Comparison of ENCODE assay signal across 22 mouse cellular contexts in genomic region chr9:42459736-42460135, GRCm38 (mm10). TPM values are rescaled to one million over a fixed set of nuclear protein-coding genes. Genes with fewer than 3 reads are reported as not detected.
A peak's percentile ranks its signal among the peaks of the same experiment; 100 is the strongest.
DNase-seq lines count a peak whose midpoint lies in the region; ATAC-seq and TF ChIP-seq lines count a peak whose summit lies in the region.
"Had no signal": no experiment of that assay in that cellular context is flagged by ENCODE, and none has a peak within 500 bp of the region (broad histone marks: within the 10 kb centered on the region; RNA-seq: fewer than 3 reads in every experiment).

No protein-coding gene starts in this region.

- peaks cover 45% of the 10 kb centered on the region for H3K4me1 ChIP-seq in kidney, embryonic 16.5 days (ENCODE audit: insufficient read depth, low read length)
- peaks cover 3% of the 10 kb centered on the region; the same call in 1 of the 2 replicates for H3K4me1 ChIP-seq in bone marrow, adult 2 months (ENCODE audit: control insufficient read depth, insufficient read depth, low read length)
- peaks cover 58% of the 10 kb centered on the region for H3K4me1 ChIP-seq in liver, embryonic 16.5 days (ENCODE audit: control insufficient read depth, low read depth, low read length)
- H3K4me1 ChIP-seq in lung, adult 2 months (ENCODE audit: control insufficient read depth, insufficient read depth, low read length): peaks cover 24% of the 10 kb centered on the region
- H3K4me1 ChIP-seq in lung, postnatal 0 days (ENCODE audit: insufficient read depth, low read depth, low read length): peaks cover 37% of the 10 kb centered on the region

- intact Hi-C loops in heart, postnatal 36 days (cut with DNase I): no loop called here

- no peak overlapping the region for H3K27ac ChIP-seq in kidney, embryonic 16.5 days (ENCODE audit: low read length)
- no peak overlapping the region for H3K27ac ChIP-seq in bone marrow, adult 2 months (ENCODE audit: control insufficient read depth, insufficient read depth, low read depth, low read length, poor library complexity)
- H3K27ac ChIP-seq in liver, embryonic 16.5 days (ENCODE audit: low read length): peak overlapping the region; percentile 1; the same call in 1 of the 2 replicates
- no peak overlapping the region for H3K27ac ChIP-seq in lung, postnatal 0 days (ENCODE audit: low read length)
- H3K27ac ChIP-seq: embryonic facial prominence, embryonic 10.5 days; heart, adult 2 months; hindbrain, embryonic 12.5 days; neural tube, embryonic 15.5 days had no signal

- H3K4me3 ChIP-seq in kidney, embryonic 16.5 days (ENCODE audit: low read length): no peak overlapping the region
- H3K4me3 ChIP-seq in bone marrow, adult 2 months (replicated peaks; ENCODE audit: control insufficient read depth, low read depth, low read length): peak overlapping the region; percentile 40
- peak overlapping the region; percentile 53 for H3K4me3 ChIP-seq in liver, embryonic 16.5 days (ENCODE audit: low read depth, low read length)
- no peak overlapping the region for H3K4me3 ChIP-seq in lung, adult 2 months (replicated peaks; ENCODE audit: extremely low read depth, low read depth, low read length)
- no peak overlapping the region for H3K4me3 ChIP-seq in lung, postnatal 0 days (ENCODE audit: low read depth, low read length)
- H3K4me3 ChIP-seq: embryonic facial prominence, embryonic 10.5 days; heart, adult 2 months; hindbrain, embryonic 12.5 days; neural tube, embryonic 15.5 days had no signal

- no peak for ATAC-seq in kidney, embryonic 16.5 days (ENCODE audit: low FRiP score, low TSS enrichment)
- no peak for ATAC-seq in liver, embryonic 16.5 days (ENCODE audit: low read depth)
- no peak for ATAC-seq in lung, postnatal 0 days
- ATAC-seq: CD4-positive, CD25-positive, alpha-beta regulatory T cell, adult 4 months; forebrain, postnatal 0 days had no signal

- no peak for TF ChIP-seq CTCF in bone marrow, adult 2 months (IDR thresholded peaks at IDR 0.05; ENCODE audit: control insufficient read depth, insufficient read depth, low read length)
- TF ChIP-seq CTCF in lung, adult 2 months (IDR thresholded peaks at IDR 0.05; ENCODE audit: insufficient read depth, low read length): no peak
- TF ChIP-seq CTCF in lung, postnatal 0 days (IDR thresholded peaks at IDR 0.05): no peak

- peak; percentile 89 for DNase-seq in heart, adult 11 months
- DNase-seq in heart, postnatal 36 days: no peak
- peak; percentile 30 to 59 for DNase-seq in kidney, postnatal 25 days
- DNase-seq in lung, adult 2 months: no peak
- DNase-seq in lung, postnatal 0 days (ENCODE audit: low spot score): no peak
- DNase-seq: adrenal gland, postnatal 14 days; cerebellum, adult 9-11 months; forebrain, postnatal 0 days; gastrocnemius, postnatal 25 days; heart, adult 2 months; layer of hippocampus, adult 9-11 months; right cerebral cortex, adult 18-20 months; right cerebral cortex, postnatal 4 days; thymus, postnatal 36 days had no signal

- H3K9ac ChIP-seq in kidney, embryonic 16.5 days (replicated peaks; ENCODE audit: low read length): no peak overlapping the region
- H3K9ac ChIP-seq in liver, embryonic 16.5 days (ENCODE audit: low read depth, low read length): peak overlapping the region; percentile 57
- H3K9ac ChIP-seq in lung, postnatal 0 days (replicated peaks; ENCODE audit: low read depth): no peak overlapping the region
- H3K9ac ChIP-seq: forebrain, postnatal 0 days; hindbrain, embryonic 12.5 days; neural tube, embryonic 15.5 days had no signal

- H3K4me2 ChIP-seq in kidney, embryonic 16.5 days (replicated peaks; ENCODE audit: low read depth, low read length): no peak overlapping the region
- peak overlapping the region; percentile 48 for H3K4me2 ChIP-seq in liver, embryonic 16.5 days (ENCODE audit: low read depth, low read length)
- no peak overlapping the region for H3K4me2 ChIP-seq in lung, postnatal 0 days (replicated peaks; ENCODE audit: low read depth, low read length)
- H3K4me2 ChIP-seq: hindbrain, embryonic 12.5 days; midbrain, embryonic 11.5 days; neural tube, embryonic 15.5 days had no signal

- H3K9me3 ChIP-seq in kidney, embryonic 16.5 days (ENCODE audit: low read length): no peaks in the 10 kb centered on the region
- H3K9me3 ChIP-seq in liver, embryonic 16.5 days (replicated peaks; ENCODE audit: control insufficient read depth, low read length): no peaks in the 10 kb centered on the region
- no peaks in the 10 kb centered on the region for H3K9me3 ChIP-seq in lung, postnatal 0 days (ENCODE audit: low read length)
- H3K9me3 ChIP-seq: embryonic facial prominence, embryonic 10.5 days; hindbrain, embryonic 12.5 days; neural tube, embryonic 15.5 days had no signal

- 91% methylated on average over 6 of the region's 6 CpGs for WGBS in kidney, embryonic 16.5 days
- WGBS in bone marrow, adult 2 months: 77% methylated on average over 6 of the region's 6 CpGs
- WGBS in liver, embryonic 16.5 days (ENCODE audit: insufficient replicate concordance): 72% methylated on average over 6 of the region's 6 CpGs
- WGBS in lung, adult 2 months: 78% methylated on average over 6 of the region's 6 CpGs
- WGBS in lung, postnatal 0 days: 85% methylated on average over 6 of the region's 6 CpGs

- no peak for TF ChIP-seq EP300 in lung, postnatal 0 days (IDR thresholded peaks at IDR 0.05)

- TF ChIP-seq POLR2A in bone marrow, adult 2 months (IDR thresholded peaks at IDR 0.05; ENCODE audit: borderline replicate concordance, control insufficient read depth, low read depth, low read length): no peak
- no peak for TF ChIP-seq POLR2A in lung, adult 2 months (IDR thresholded peaks at IDR 0.05; ENCODE audit: borderline replicate concordance, extremely low read depth, low read depth, low read length)

- no peaks in the 10 kb centered on the region for H3K27me3 ChIP-seq in kidney, embryonic 16.5 days (ENCODE audit: insufficient read depth, low read length)
- no peaks in the 10 kb centered on the region for H3K27me3 ChIP-seq in liver, embryonic 16.5 days (ENCODE audit: control insufficient read depth, insufficient read depth, low read depth, low read length)
- no peaks in the 10 kb centered on the region for H3K27me3 ChIP-seq in lung, postnatal 0 days (replicated peaks; ENCODE audit: insufficient read depth, low read length)
- H3K27me3 ChIP-seq: hindbrain, embryonic 12.5 days; neural tube, embryonic 15.5 days had no signal

- H3K36me3 ChIP-seq in kidney, embryonic 16.5 days (ENCODE audit: insufficient read depth, low read length): no peaks in the 10 kb centered on the region
- H3K36me3 ChIP-seq in liver, embryonic 16.5 days (ENCODE audit: control insufficient read depth, insufficient read depth): peaks cover 3% of the 10 kb centered on the region; the same call in 1 of the 2 replicates
- H3K36me3 ChIP-seq in lung, postnatal 0 days (ENCODE audit: insufficient read depth, low read length): no peaks in the 10 kb centered on the region
- H3K36me3 ChIP-seq: hindbrain, embryonic 12.5 days; neural tube, embryonic 15.5 days had no signal

RNA-seq across cellular contexts. Expression of gene Tbcel, which starts 47.9 kb away (rescaled TPM):
- total RNA-seq in heart, postnatal 36 days (2021): 10 to 100 TPM; 20.4 to 20.6 TPM
- 4.7 and 5.9 TPM in 2 replicates for polyA plus RNA-seq in kidney, embryonic 16.5 days (2015; fragmentation: Nextera tagmentation; extraction: Ambion mirVana)
- polyA plus RNA-seq in bone marrow, adult 2 months (2011; ENCODE audit: insufficient read depth, insufficient read length, low replicate concordance, missing spikeins): 29.1 and 38.4 TPM in 2 replicates
- 11.6 and 13.0 TPM in 2 replicates for polyA plus RNA-seq in liver, embryonic 16.5 days (2015; fragmentation: Nextera tagmentation; extraction: Ambion mirVana)
- 12.0 and 19.9 TPM in 2 replicates for polyA plus RNA-seq in lung, adult 2 months (2012; rRNA removed)
- polyA plus RNA-seq in lung, postnatal 0 days (2015; fragmentation: Nextera tagmentation; extraction: Ambion mirVana): 7.9 and 9.0 TPM in 2 replicates

Comparison
In these comparisons a context has a peak if more than half of its experiments do, and no peak if none do; other contexts are left out.
1. DNase-seq: peak in heart, adult 11 months (single experiment) and kidney, postnatal 25 days (2 of 2); none in heart, postnatal 36 days (0 of 2), lung, adult 2 months (single experiment) and lung, postnatal 0 days (single experiment).
2. H3K4me3 ChIP-seq: peak in bone marrow, adult 2 months (single experiment) and liver, embryonic 16.5 days (single experiment); none in kidney, embryonic 16.5 days (single experiment), lung, adult 2 months (single experiment) and lung, postnatal 0 days (single experiment).